Mouse (Mus musculus) cerebellum, adult 9-11 months (tissue): ENCODE results near the gene Psat1.

Source experiments
- DNase-seq: peaks from one replicate; pipeline ENCODE4 v3.0.0; 2022

Gene Psat1

GRCm38 (mm10) chr19:15947237-15947636, at the start of gene Psat1:
Gene Psat1, minus strand, starts transcription at chr19:15947337.
- no peak for DNase-seq

GRCm38 (mm10) chr19:15990102-15990501, 43.0 kb upstream of the Psat1 start:
- no peak for DNase-seq

GRCm38 (mm10) chr19:15985172-15985713, 38.1 kb upstream of the Psat1 start:
- no peak for DNase-seq

GRCm38 (mm10) chr19:15984449-15985171, 37.5 kb upstream of the Psat1 start, which contains the start of gene Cep78:
Gene Cep78, minus strand, starts transcription at chr19:15984989.
- peak; percentile 93 for DNase-seq

GRCm38 (mm10) chr19:15983739-15984344, 36.7 kb upstream of the Psat1 start:
- DNase-seq: peak; percentile 28

GRCm38 (mm10) chr19:15982926-15983738, 36.0 kb upstream of the Psat1 start:
- peak; percentile 47 for DNase-seq

GRCm38 (mm10) chr19:15981861-15982260, 34.7 kb upstream of the Psat1 start:
- DNase-seq: peak; percentile 60

- no peak for DNase-seq
Measured at GRCm38 (mm10) chr19:15973365-15973764, 26.2 kb upstream of the Psat1 start.

GRCm38 (mm10) chr19:15965082-15965481, 17.9 kb upstream of the Psat1 start:
- DNase-seq: no peak

GRCm38 (mm10) chr19:15964533-15964932, 17.4 kb upstream of the Psat1 start:
- DNase-seq: no peak

GRCm38 (mm10) chr19:15963011-15963695, 16.0 kb upstream of the Psat1 start:
- DNase-seq: no peak

GRCm38 (mm10) chr19:15962313-15962712, 15.2 kb upstream of the Psat1 start:
- DNase-seq: no peak

- DNase-seq: no peak
Measured at GRCm38 (mm10) chr19:15950225-15950624, 3.1 kb upstream of the Psat1 start.

GRCm38 (mm10) chr19:15948867-15949266, 1.7 kb upstream of the Psat1 start:
- DNase-seq: no peak

- no peak for DNase-seq
Measured at GRCm38 (mm10) chr19:15948426-15948825, 1.3 kb upstream of the Psat1 start.

GRCm38 (mm10) chr19:15946663-15947062, 474 bp downstream of the Psat1 start:
- no peak for DNase-seq

- DNase-seq: no peak
Measured at GRCm38 (mm10) chr19:15943117-15943423, 4.1 kb downstream of the Psat1 start.

GRCm38 (mm10) chr19:15942421-15943116, 4.6 kb downstream of the Psat1 start:
- no peak for DNase-seq

GRCm38 (mm10) chr19:15941399-15941798, 5.7 kb downstream of the Psat1 start:
- no peak for DNase-seq

GRCm38 (mm10) chr19:15925719-15926045, 21.5 kb downstream of the Psat1 start:
- peak; percentile 20 for DNase-seq

GRCm38 (mm10) chr19:15924866-15925718, 22.0 kb downstream of the Psat1 start:
- peak; percentile 66 for DNase-seq
